Mouse (Mus musculus) cerebellum, adult 18-20 months (tissue): Measurements from ENCODE around the gene Tmem199.

Experiments
- DNase-seq, 2 experiments: peaks; one replicate each; pipeline ENCODE4 v3.0.0; 2021

The Tmem199 gene

DNA sequence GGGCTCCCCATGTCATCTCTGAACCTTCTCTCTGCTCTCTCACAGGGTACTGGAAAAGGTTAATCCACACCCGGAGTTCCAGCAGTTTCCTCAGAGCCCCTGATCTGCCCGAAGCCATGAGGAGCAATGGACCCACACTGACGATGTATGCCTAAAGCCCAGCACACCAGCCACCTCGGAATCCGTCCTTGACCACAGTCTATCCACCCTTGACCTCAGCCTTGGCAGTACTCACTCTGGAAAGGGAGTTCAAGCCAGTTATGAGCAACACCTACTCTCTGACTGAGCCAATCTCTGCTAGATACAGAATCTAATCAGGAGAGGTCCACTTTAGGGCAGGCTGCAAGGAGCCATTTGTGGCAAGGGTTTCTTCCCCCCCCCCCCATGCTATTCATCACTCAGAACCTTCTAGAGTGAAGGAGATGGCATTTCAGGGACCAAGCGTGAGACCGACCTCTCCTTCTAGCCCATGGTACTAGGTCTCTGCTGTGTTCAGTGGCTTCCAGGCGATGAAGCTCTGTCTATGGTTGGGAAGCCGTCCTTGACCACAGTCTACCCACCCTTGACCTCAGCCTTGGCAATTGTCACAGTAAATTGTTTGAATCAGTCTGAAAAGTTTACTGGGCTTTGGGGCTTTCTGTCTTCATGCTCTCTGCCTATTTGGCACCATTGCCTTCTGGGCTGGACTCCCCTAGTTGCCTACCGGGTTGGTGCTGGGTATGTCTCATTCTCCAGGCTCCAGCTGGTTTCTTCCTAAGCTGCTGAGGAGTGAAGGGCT, 40.5 kb downstream of the Tmem199 start:
- DNase-seq: no peak

DNA sequence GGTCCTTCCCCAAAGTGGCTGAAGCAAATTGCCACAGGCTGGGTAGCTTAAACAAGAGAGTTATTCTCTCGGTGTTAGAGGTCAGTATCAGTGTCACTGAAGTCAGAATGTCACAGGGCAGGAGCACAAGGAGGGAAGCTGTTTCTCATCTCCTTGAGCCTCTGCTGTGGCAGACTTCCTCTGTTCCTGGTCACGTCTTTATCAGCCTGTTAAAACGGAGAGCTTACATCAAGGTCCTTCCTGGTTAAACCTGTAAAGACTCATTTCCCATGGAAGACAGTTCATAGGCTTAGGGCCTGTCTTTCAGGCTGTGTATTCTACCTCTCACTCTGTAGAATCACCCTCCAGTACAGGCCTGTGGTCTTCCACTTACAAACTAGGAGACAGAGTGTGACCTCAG, 44.0 kb downstream of the Tmem199 start:
- DNase-seq: no peak

DNA sequence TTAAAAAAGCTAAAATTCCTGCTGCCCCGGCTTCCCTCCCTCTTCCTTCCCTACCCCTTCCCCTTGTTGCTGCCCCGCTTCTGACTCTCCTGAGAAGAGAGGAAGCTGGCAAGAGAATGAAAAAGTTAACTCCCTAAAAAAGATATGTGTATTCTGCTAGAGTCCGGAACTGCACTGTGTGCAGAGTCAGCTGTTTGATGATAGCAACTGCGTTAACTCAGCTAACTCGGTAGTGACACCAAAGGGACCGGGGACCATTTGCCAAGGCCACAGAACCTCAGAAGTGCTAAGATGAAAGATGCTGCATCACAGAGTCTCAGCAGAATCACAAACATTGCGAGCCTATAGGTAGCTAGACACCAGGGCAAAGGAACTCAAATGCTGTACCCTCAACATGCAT, 44.5 kb downstream of the Tmem199 start:
- DNase-seq: no peak

DNA sequence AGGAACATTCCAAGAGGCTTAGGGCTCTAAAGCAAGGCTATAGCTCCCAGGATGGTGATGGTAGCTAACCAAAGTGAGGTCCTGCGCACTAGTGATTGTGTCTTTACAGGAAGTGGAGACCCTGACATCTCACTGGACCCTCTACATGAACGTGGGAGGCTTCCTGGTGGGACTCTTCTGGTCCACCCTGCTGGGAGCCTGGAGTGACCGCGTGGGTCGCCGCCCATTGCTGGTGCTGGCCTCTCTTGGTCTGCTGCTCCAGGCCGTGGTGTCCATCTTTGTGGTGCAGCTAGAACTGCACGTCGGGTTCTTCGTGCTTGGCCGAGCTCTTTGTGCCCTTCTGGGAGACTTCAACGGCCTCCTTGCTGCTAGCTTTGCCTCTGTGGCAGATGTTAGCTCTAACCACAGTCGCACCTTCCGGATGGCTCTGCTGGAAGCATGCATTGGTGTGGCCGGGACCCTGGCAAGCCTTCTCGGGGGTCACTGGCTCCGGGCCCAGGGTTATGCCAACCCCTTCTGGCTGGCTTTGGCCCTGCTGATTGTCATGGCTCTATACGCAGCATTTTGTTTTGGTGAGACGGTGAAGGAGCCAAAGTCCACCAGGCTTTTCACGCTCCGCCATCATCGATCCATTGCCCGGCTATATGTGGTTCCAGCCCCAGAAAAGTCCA, 45.6 kb downstream of the Tmem199 start:
- no peak for DNase-seq

DNA sequence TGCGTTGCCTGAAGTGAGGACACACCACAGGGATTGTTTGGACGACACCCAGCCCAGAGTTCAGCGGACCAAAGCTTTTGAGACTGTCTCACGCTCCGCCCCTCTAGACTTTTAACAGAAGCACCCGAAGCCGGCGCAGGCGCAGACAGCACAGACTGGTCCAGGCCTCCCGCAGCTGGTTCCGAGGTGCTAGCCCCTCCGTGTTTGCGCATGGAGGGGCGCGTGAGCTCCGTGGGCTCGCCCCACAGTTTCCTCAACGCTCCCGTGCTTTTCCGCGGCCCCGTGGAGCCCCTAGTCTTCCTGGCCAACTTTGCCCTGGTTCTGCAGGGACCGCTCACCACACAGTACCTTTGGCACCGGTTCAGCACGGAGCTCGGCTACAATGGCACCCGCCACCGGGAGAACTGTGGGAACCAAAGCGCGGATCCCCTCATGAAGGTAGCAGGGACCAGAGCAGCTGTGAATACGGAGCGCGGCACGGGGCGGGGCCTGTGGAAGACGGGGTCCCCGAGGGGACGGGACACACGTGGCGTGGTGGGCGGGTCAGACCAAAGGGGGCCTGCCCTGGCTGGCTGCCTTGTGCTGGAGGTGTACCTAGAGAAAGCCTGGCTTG, 46.3 kb downstream of the Tmem199 start, which contains the start of gene Slc46a1:
TSS of gene Slc46a1 (plus strand) at position 130 of the 613 bp plus-strand sequence.
- peak; percentile 60 to 66 for DNase-seq

DNA sequence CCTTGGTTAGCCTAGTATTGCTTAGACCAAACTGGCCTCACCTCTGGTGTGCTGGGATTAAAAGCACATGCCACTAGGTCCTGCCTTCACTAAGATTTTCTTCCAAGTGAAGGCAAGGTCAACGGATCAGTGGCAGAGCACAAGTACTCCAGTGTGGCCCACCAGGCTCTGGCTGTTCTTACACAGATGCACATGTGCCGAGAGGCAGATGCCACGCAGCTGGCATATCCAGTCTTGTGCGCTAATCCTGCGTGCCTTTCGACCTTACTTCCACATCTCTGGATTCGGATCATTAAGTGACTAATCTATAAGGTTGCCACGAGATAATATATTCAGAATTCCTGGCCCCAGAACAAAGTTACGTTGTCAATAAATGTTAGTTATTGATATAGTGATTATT, 46.9 kb downstream of the Tmem199 start:
- no peak for DNase-seq

DNA sequence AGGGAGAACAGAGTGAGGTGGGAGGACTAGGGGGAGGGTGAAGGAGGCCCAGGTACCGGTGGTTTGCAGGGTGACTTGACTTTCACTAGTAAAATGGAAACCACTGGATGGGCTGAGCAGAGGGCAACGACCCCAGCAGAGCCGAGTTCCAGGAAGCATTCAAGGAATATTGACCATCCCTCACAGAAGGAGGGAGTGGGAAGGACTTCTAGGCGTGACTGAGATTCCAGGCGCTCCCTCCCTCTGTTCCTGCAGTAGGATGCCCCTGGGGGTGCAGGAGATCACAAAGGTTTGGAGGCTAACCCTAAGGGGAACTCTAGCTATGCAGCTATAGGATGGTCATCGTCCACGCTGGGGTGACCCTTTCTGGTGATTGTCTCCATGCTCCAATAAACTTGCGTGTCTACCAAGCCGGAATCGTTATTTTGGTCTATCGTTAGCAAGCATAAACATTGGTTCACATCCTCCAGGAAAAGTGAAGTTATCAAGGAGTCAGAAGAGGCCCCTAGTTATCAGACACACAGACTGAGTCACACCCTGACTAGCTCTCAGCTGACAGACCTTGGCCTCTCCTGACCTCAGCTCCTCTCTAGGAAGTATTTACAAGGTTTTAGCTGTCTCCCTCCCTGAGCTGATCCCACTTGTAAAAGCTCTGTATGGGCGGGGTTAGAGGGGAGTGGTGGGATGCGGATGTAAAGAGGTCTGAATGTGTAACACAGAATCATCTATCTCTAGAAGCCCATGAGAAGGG, 48.5 kb downstream of the Tmem199 start:
- no peak for DNase-seq

DNA sequence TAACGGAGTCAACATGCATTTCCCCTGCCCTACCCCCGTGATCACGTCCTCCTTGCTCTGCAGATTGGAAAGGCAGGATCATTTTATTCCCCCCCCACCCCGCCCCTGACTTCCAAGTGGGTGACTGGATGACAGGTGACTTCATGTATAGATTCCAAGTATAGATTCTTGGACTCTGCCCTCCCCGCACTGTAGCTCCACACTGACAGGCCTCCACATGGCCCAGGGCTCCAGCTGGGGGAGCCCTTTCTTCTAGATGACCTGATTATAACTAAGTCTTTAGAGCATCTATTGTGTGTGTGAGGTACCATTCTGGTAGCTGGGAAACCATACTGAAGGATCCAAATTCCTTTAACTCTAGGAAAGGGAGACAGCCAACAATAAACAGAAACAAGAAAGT, 49.3 kb downstream of the Tmem199 start:
- no peak for DNase-seq

DNA sequence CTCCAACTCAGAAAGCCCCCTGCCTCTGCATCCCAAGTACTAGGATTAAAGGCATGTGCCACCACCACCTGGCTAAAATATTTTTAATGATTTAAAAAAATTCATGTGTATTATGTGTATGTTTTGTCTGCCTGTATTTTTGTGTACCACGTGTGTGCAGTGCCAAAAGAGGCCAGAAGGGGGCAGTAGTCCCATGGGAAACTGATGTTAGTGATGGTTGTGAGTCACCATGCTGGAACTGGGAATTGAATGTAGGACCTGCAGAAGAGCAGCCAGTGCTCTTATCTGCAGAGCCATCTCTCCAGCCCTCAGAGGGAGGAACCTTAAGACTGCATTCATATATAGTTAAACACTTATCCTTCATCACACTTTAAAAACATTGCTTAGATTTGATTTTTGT, 50.1 kb downstream of the Tmem199 start:
- DNase-seq: no peak

DNA sequence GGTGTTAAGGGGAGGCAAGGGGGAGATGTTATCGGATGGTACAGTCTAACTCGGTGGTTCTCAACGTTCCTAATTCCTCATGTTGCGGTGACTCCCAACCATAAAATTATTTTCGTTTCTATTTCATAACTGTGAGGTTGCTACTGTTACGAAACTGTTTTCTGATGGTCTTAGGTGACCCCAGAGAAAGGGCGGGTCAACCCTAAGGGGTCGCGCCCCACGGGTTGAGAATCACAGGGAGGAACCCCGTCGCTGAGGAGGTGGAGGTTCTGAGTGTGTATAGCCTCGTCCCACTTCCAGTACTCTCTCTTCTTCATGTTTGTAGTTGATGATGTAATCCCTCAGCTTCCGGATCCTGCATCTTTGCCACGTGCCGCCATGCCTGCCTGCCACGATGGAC, 53.2 kb downstream of the Tmem199 start:
- no peak for DNase-seq
